Mouse (Mus musculus): ENCODE data around the gene Grasp. TPM values are rescaled to one million over a fixed set of nuclear protein-coding genes. Genes with fewer than 3 reads are reported as not detected.

Gene Grasp
- polyA plus RNA-seq, 1 experiment from 2014 or later = 1.1 TPM

- Histone ChIP-seq H3K27me3 (replicated peaks; ENCODE audit: control insufficient read depth, insufficient read depth, low read length) (no peaks in the 10 kb centered on the region), H3K4me2 (ENCODE audit: low read length) (no peak overlapping the region), H3K9ac (ENCODE audit: low read depth, low read length) (no peak overlapping the region), H3K9me3 (ENCODE audit: control insufficient read depth, low read length) (no peaks in the 10 kb centered on the region), H3K4me3 (ENCODE audit: low read length) (no peak overlapping the region), H3K4me1 (ENCODE audit: control insufficient read depth, insufficient read depth, low read depth, low read length) (peaks cover 19% of the 10 kb centered on the region), H3K36me3 (ENCODE audit: control insufficient read depth, insufficient read depth, low read length) (peaks cover 18% of the 10 kb centered on the region), H3K27ac (ENCODE audit: low read depth, low read length) (no peak overlapping the region)
- 79% methylated on average over 7 of the region's 7 CpGs for WGBS
- ATAC-seq = no peak
Measured at GRCm38 (mm10) chr15:101192651-101193050, 31.3 kb upstream of the Grasp start.

- Histone ChIP-seq H3K27ac (ENCODE audit: low read depth, low read length) (no peak overlapping the region), H3K36me3 (ENCODE audit: control insufficient read depth, insufficient read depth, low read length) (peaks cover 21% of the 10 kb centered on the region), H3K27me3 (replicated peaks; ENCODE audit: control insufficient read depth, insufficient read depth, low read length) (no peaks in the 10 kb centered on the region), H3K4me1 (ENCODE audit: control insufficient read depth, insufficient read depth, low read depth, low read length) (peaks cover 19% of the 10 kb centered on the region), H3K4me2 (ENCODE audit: low read length) (no peak overlapping the region), H3K9ac (ENCODE audit: low read depth, low read length) (no peak overlapping the region), H3K4me3 (ENCODE audit: low read length) (no peak overlapping the region), H3K9me3 (ENCODE audit: control insufficient read depth, low read length) (no peaks in the 10 kb centered on the region)
- no peak for ATAC-seq
- WGBS = over 99% methylated on average over 6 of the region's 6 CpGs
Measured at GRCm38 (mm10) chr15:101193971-101194370, 30.0 kb upstream of the Grasp start.

- Histone ChIP-seq H3K36me3 (ENCODE audit: control insufficient read depth, insufficient read depth, low read length) (peaks cover 29% of the 10 kb centered on the region), H3K4me3 (ENCODE audit: low read length) (no peak overlapping the region), H3K9ac (ENCODE audit: low read depth, low read length) (no peak overlapping the region), H3K27me3 (replicated peaks; ENCODE audit: control insufficient read depth, insufficient read depth, low read length) (no peaks in the 10 kb centered on the region), H3K4me2 (ENCODE audit: low read length) (no peak overlapping the region), H3K27ac (ENCODE audit: low read depth, low read length) (no peak overlapping the region), H3K9me3 (ENCODE audit: control insufficient read depth, low read length) (no peaks in the 10 kb centered on the region), H3K4me1 (ENCODE audit: control insufficient read depth, insufficient read depth, low read depth, low read length) (peaks cover 19% of the 10 kb centered on the region)
- 87% methylated on average over 16 of the region's 16 CpGs for WGBS
- no peak for ATAC-seq
Measured at GRCm38 (mm10) chr15:101194951-101195823, 28.8 kb upstream of the Grasp start.

- ATAC-seq = no peak
- Histone ChIP-seq H3K36me3 (ENCODE audit: control insufficient read depth, insufficient read depth, low read length) (peaks cover 39% of the 10 kb centered on the region), H3K4me2 (ENCODE audit: low read length) (no peak overlapping the region), H3K9me3 (ENCODE audit: control insufficient read depth, low read length) (no peaks in the 10 kb centered on the region), H3K4me1 (ENCODE audit: control insufficient read depth, insufficient read depth, low read depth, low read length) (peaks cover 17% of the 10 kb centered on the region), H3K27ac (ENCODE audit: low read depth, low read length) (no peak overlapping the region), H3K27me3 (replicated peaks; ENCODE audit: control insufficient read depth, insufficient read depth, low read length) (no peaks in the 10 kb centered on the region), H3K9ac (ENCODE audit: low read depth, low read length) (no peak overlapping the region), H3K4me3 (ENCODE audit: low read length) (no peak overlapping the region)
- WGBS = 92% methylated on average over 8 of the region's 8 CpGs
Measured at GRCm38 (mm10) chr15:101196079-101196795, 27.8 kb upstream of the Grasp start.

- no peak overlapping the region for H3K27ac ChIP-seq (ENCODE audit: low read depth, low read length)
- H3K4me2 ChIP-seq (ENCODE audit: low read length) = no peak overlapping the region
- no peaks in the 10 kb centered on the region for H3K9me3 ChIP-seq (ENCODE audit: control insufficient read depth, low read length)
- H3K9ac ChIP-seq (ENCODE audit: low read depth, low read length) = no peak overlapping the region
- peaks cover 46% of the 10 kb centered on the region for H3K36me3 ChIP-seq (ENCODE audit: control insufficient read depth, insufficient read depth, low read length)
- no peak for ATAC-seq
- H3K4me3 ChIP-seq (ENCODE audit: low read length) = no peak overlapping the region
- H3K27me3 ChIP-seq (replicated peaks; ENCODE audit: control insufficient read depth, insufficient read depth, low read length) = no peaks in the 10 kb centered on the region
- H3K4me1 ChIP-seq (ENCODE audit: control insufficient read depth, insufficient read depth, low read depth, low read length) = peaks cover 11% of the 10 kb centered on the region
Measured at GRCm38 (mm10) chr15:101196961-101197360, 27.0 kb upstream of the Grasp start.

GRCm38 (mm10) chr15:101197497-101198179, 26.4 kb upstream of the Grasp start:
- Histone ChIP-seq H3K27ac (ENCODE audit: low read depth, low read length) (no peak overlapping the region), H3K4me2 (ENCODE audit: low read length) (no peak overlapping the region), H3K4me1 (ENCODE audit: control insufficient read depth, insufficient read depth, low read depth, low read length) (peaks cover 5% of the 10 kb centered on the region; the same call in 1 of the 2 replicates), H3K9me3 (ENCODE audit: control insufficient read depth, low read length) (no peaks in the 10 kb centered on the region), H3K4me3 (ENCODE audit: low read length) (no peak overlapping the region), H3K9ac (ENCODE audit: low read depth, low read length) (no peak overlapping the region), H3K36me3 (ENCODE audit: control insufficient read depth, insufficient read depth, low read length) (peaks cover 53% of the 10 kb centered on the region), H3K27me3 (replicated peaks; ENCODE audit: control insufficient read depth, insufficient read depth, low read length) (no peaks in the 10 kb centered on the region)
- 91% methylated on average over 15 of the region's 15 CpGs for WGBS
- 0 out of 2 replicates have a peak, but pooled peaks have one; percentile 16 for ATAC-seq

- peak; percentile 76 for ATAC-seq
- H3K4me2 ChIP-seq (ENCODE audit: low read length) = no peak overlapping the region
- H3K9me3 ChIP-seq (ENCODE audit: control insufficient read depth, low read length) = no peaks in the 10 kb centered on the region
- H3K4me3 ChIP-seq (ENCODE audit: low read length) = no peak overlapping the region
- H3K4me1 ChIP-seq (ENCODE audit: control insufficient read depth, insufficient read depth, low read depth, low read length) = 0 out of 2 replicates have a peak, but pooled peaks cover under 1% of the 10 kb centered on the region
- H3K27ac ChIP-seq (ENCODE audit: low read depth, low read length) = no peak overlapping the region
- no peak overlapping the region for H3K9ac ChIP-seq (ENCODE audit: low read depth, low read length)
- H3K27me3 ChIP-seq (replicated peaks; ENCODE audit: control insufficient read depth, insufficient read depth, low read length) = no peaks in the 10 kb centered on the region
- H3K36me3 ChIP-seq (ENCODE audit: control insufficient read depth, insufficient read depth, low read length) = peaks cover 58% of the 10 kb centered on the region
- WGBS = 21% methylated on average over 3 of the region's 3 CpGs
Measured at GRCm38 (mm10) chr15:101198218-101198617, 25.8 kb upstream of the Grasp start.

GRCm38 (mm10) chr15:101198850-101199249, 25.1 kb upstream of the Grasp start:
- Histone ChIP-seq H3K27ac (ENCODE audit: low read depth, low read length) (no peak overlapping the region), H3K4me3 (ENCODE audit: low read length) (no peak overlapping the region), H3K4me2 (ENCODE audit: low read length) (no peak overlapping the region), H3K9ac (ENCODE audit: low read depth, low read length) (no peak overlapping the region), H3K36me3 (ENCODE audit: control insufficient read depth, insufficient read depth, low read length) (peaks cover 59% of the 10 kb centered on the region), H3K9me3 (ENCODE audit: control insufficient read depth, low read length) (no peaks in the 10 kb centered on the region), H3K27me3 (replicated peaks; ENCODE audit: control insufficient read depth, insufficient read depth, low read length) (no peaks in the 10 kb centered on the region), H3K4me1 (ENCODE audit: control insufficient read depth, insufficient read depth, low read depth, low read length) (no peaks in the 10 kb centered on the region)
- WGBS = 82% methylated on average over 14 of the region's 14 CpGs
- no peak for ATAC-seq

Measured in hindbrain, embryonic 16.5 days (tissue).